8 mouse cellular contexts compared by ENCODE assay signal in genomic region chr10:81135831-81136705, GRCm38 (mm10). TPM values are rescaled to one million over a fixed set of nuclear protein-coding genes. Genes with fewer than 3 reads are reported as not detected.
A peak's percentile ranks its signal among the peaks of the same experiment; 100 is the strongest.
DNase-seq lines count a peak whose midpoint lies in the region; ATAC-seq and TF ChIP-seq lines count a peak whose summit lies in the region.

No protein-coding gene starts in this region.

- H3K9me3 ChIP-seq in forebrain, embryonic 10.5 days, result no peaks in the 10 kb centered on the region
- H3K9me3 ChIP-seq in heart, embryonic 14.5 days (ENCODE audit: control insufficient read depth, low read length), result no peaks in the 10 kb centered on the region
- H3K9me3 ChIP-seq in neural tube, embryonic 14.5 days (ENCODE audit: control insufficient read depth, low read length), result no peaks in the 10 kb centered on the region
- no peaks in the 10 kb centered on the region for H3K9me3 ChIP-seq in stomach, postnatal 0 days (ENCODE audit: control insufficient read depth, low read length)

- H3K27me3 ChIP-seq in forebrain, embryonic 10.5 days (ENCODE audit: poor library complexity, severe bottlenecking), result peaks cover 40% of the 10 kb centered on the region
- H3K27me3 ChIP-seq in heart, embryonic 14.5 days (ENCODE audit: control insufficient read depth, insufficient read depth, low read length), result peaks cover 5% of the 10 kb centered on the region
- H3K27me3 ChIP-seq in neural tube, embryonic 14.5 days (ENCODE audit: control insufficient read depth, insufficient read depth, low read length), result peaks cover 17% of the 10 kb centered on the region
- no peaks in the 10 kb centered on the region for H3K27me3 ChIP-seq in stomach, postnatal 0 days (ENCODE audit: control insufficient read depth, insufficient read depth, low read length)

- WGBS in forebrain, embryonic 10.5 days, result under 1% methylated on average over 86 of the region's 86 CpGs
- WGBS in heart, embryonic 14.5 days, result under 1% methylated on average over 60 of the region's 86 CpGs
- WGBS in neural tube, embryonic 14.5 days, result under 1% methylated on average over 85 of the region's 86 CpGs
- 2% methylated on average over 54 of the region's 86 CpGs for WGBS in stomach, postnatal 0 days

- peaks cover 4% of the 10 kb centered on the region; the same call in 1 of the 2 replicates for H3K36me3 ChIP-seq in forebrain, embryonic 10.5 days (replicated peaks)
- no peaks in the 10 kb centered on the region for H3K36me3 ChIP-seq in heart, embryonic 14.5 days (ENCODE audit: control insufficient read depth, insufficient read depth, low read length)
- no peaks in the 10 kb centered on the region for H3K36me3 ChIP-seq in neural tube, embryonic 14.5 days (ENCODE audit: control insufficient read depth, insufficient read depth, low read length)
- H3K36me3 ChIP-seq in stomach, postnatal 0 days (ENCODE audit: control insufficient read depth, insufficient read depth, low read length), result no peaks in the 10 kb centered on the region

- peak overlapping the region; percentile 99 for H3K4me2 ChIP-seq in heart, embryonic 14.5 days (ENCODE audit: low read length)
- peak overlapping the region; percentile 99 for H3K4me2 ChIP-seq in neural tube, embryonic 14.5 days (ENCODE audit: low read depth, low read length)
- H3K4me2 ChIP-seq in stomach, postnatal 0 days (replicated peaks; ENCODE audit: low read depth), result peak overlapping the region; percentile 97

- no peak for TF ChIP-seq EP300 in stomach, postnatal 0 days (optimal IDR thresholded peaks at IDR 0.05)

- peak overlapping the region; percentile 83 for H3K27ac ChIP-seq in brown adipose tissue, adult 24 weeks (replicated peaks; ENCODE audit: low read depth, low read length)
- H3K27ac ChIP-seq in forebrain, embryonic 10.5 days, result peak overlapping the region; percentile 97
- H3K27ac ChIP-seq in heart, embryonic 14.5 days (replicated peaks in 1 of 2; ENCODE audit: control insufficient read depth in 1 of 2, insufficient read depth in 1 of 2, low read depth in 2 of 2, low read length in 2 of 2), result peak overlapping the region; percentile 98 to 99
- peak overlapping the region; percentile 97 for H3K27ac ChIP-seq in neural tube, embryonic 14.5 days (ENCODE audit: low read depth, low read length)
- peak overlapping the region; percentile 99 for H3K27ac ChIP-seq in stomach, postnatal 0 days (replicated peaks)

- peak; percentile 81 for DNase-seq in CD4-positive helper T cell, adult 2 months (ENCODE audit: low read depth, low spot score)
- peak; percentile 68 for DNase-seq in forebrain, embryonic 10.5 days (ENCODE audit: extremely low spot score, low spot score)
- peak; percentile 88 for DNase-seq in kidney, postnatal 14 days
- peak; percentile 85 to 89 for DNase-seq in lung, adult 18-20 months
- peak; percentile 91 for DNase-seq in stomach, postnatal 0 days (ENCODE audit: low spot score)

- H3K9ac ChIP-seq in heart, embryonic 14.5 days (ENCODE audit: low read length), result peak overlapping the region; percentile 99
- peak overlapping the region; percentile 92 for H3K9ac ChIP-seq in neural tube, embryonic 14.5 days (replicated peaks; ENCODE audit: low read depth, low read length)
- peak overlapping the region; percentile 98 for H3K9ac ChIP-seq in stomach, postnatal 0 days (ENCODE audit: low read length)

- peak; percentile 21 for TF ChIP-seq CTCF in stomach, postnatal 0 days (IDR thresholded peaks at IDR 0.05; ENCODE audit: low read depth)

- H3K4me1 ChIP-seq in brown adipose tissue, adult 24 weeks (ENCODE audit: control insufficient read depth, insufficient read depth, insufficient read length, low read length), result peaks cover 19% of the 10 kb centered on the region
- peaks cover 57% of the 10 kb centered on the region for H3K4me1 ChIP-seq in forebrain, embryonic 10.5 days
- peaks cover 26 to 39% of the 10 kb centered on the region in 2 experiments for H3K4me1 ChIP-seq in heart, embryonic 14.5 days (ENCODE audit: control insufficient read depth in 2 of 2, insufficient read depth in 2 of 2, low read length in 2 of 2)
- H3K4me1 ChIP-seq in neural tube, embryonic 14.5 days (ENCODE audit: control insufficient read depth, insufficient read depth, low read length), result peaks cover 38% of the 10 kb centered on the region
- peaks cover 10% of the 10 kb centered on the region for H3K4me1 ChIP-seq in stomach, postnatal 0 days (replicated peaks; ENCODE audit: control insufficient read depth, insufficient read depth)

- ATAC-seq in heart, embryonic 14.5 days (ENCODE audit: insufficient number of reproducible peaks, insufficient read depth, low FRiP score, low read depth), result peak; percentile 20
- peak; percentile 29; the same call in 1 of the 2 replicates for ATAC-seq in neural tube, embryonic 14.5 days (ENCODE audit: low read depth)
- ATAC-seq in stomach, postnatal 0 days (ENCODE audit: low FRiP score, low TSS enrichment), result peak; percentile 58

- peak overlapping the region; percentile 96 for H3K4me3 ChIP-seq in brown adipose tissue, adult 24 weeks (ENCODE audit: insufficient read depth, low read depth, low read length)
- H3K4me3 ChIP-seq in forebrain, embryonic 10.5 days, result peak overlapping the region; percentile 91
- peak overlapping the region; percentile 94 to 97 for H3K4me3 ChIP-seq in heart, embryonic 14.5 days (ENCODE audit: control insufficient read depth in 1 of 2, insufficient read depth in 1 of 2, low read depth in 1 of 2, low read length in 2 of 2)
- peak overlapping the region; percentile 85 for H3K4me3 ChIP-seq in neural tube, embryonic 14.5 days (ENCODE audit: low read depth, low read length)
- peak overlapping the region; percentile 98 for H3K4me3 ChIP-seq in stomach, postnatal 0 days (ENCODE audit: low read depth, low read length)

RNA-seq across cellular contexts. Expression of gene Zbtb7a, which starts 1.0 kb away (rescaled TPM):
- polyA plus RNA-seq in brown adipose tissue, adult 24 weeks (2012; ENCODE audit: insufficient read depth, insufficient read length, missing spikeins), result 28.4 and 29.6 TPM in 2 replicates
- 6.8 and 7.5 TPM in 2 replicates for polyA plus RNA-seq in forebrain, embryonic 10.5 days (2016; fragmentation: Nextera tagmentation; extraction: Ambion mirVana)
- polyA plus RNA-seq in heart, embryonic 14.5 days (2014; fragmentation: Nextera tagmentation; extraction: Ambion mirVana), result 16.8 and 18.8 TPM in 2 replicates
- 11.0 and 12.6 TPM in 2 replicates for polyA plus RNA-seq in neural tube, embryonic 14.5 days (2014; fragmentation: Nextera tagmentation; extraction: Ambion mirVana)
- polyA plus RNA-seq in stomach, postnatal 0 days (2015; fragmentation: Nextera tagmentation; extraction: Ambion mirVana), result 87.5 and 94.1 TPM in 2 replicates

RNA-seq across cellular contexts. Expression of gene Map2k2, which starts 30.4 kb away (rescaled TPM):
- 64.4 and 88.3 TPM in 2 replicates for polyA plus RNA-seq in brown adipose tissue, adult 24 weeks (2012; ENCODE audit: insufficient read depth, insufficient read length, missing spikeins)
- polyA plus RNA-seq in forebrain, embryonic 10.5 days (2016; fragmentation: Nextera tagmentation; extraction: Ambion mirVana), result 186 and 206 TPM in 2 replicates
- polyA plus RNA-seq in heart, embryonic 14.5 days (2014; fragmentation: Nextera tagmentation; extraction: Ambion mirVana), result 147 and 159 TPM in 2 replicates
- polyA plus RNA-seq in neural tube, embryonic 14.5 days (2014; fragmentation: Nextera tagmentation; extraction: Ambion mirVana), result 219 and 228 TPM in 2 replicates
- 135 and 142 TPM in 2 replicates for polyA plus RNA-seq in stomach, postnatal 0 days (2015; fragmentation: Nextera tagmentation; extraction: Ambion mirVana)

RNA-seq across cellular contexts. Expression of gene Pias4, which starts 31.7 kb away (rescaled TPM):
- polyA plus RNA-seq in brown adipose tissue, adult 24 weeks (2012; ENCODE audit: insufficient read depth, insufficient read length, missing spikeins), result 10.3 and 13.4 TPM in 2 replicates
- polyA plus RNA-seq in forebrain, embryonic 10.5 days (2016; fragmentation: Nextera tagmentation; extraction: Ambion mirVana), result 56.2 and 58.7 TPM in 2 replicates
- polyA plus RNA-seq in heart, embryonic 14.5 days (2014; fragmentation: Nextera tagmentation; extraction: Ambion mirVana), result 33.5 and 34.0 TPM in 2 replicates
- 48.4 and 51.4 TPM in 2 replicates for polyA plus RNA-seq in neural tube, embryonic 14.5 days (2014; fragmentation: Nextera tagmentation; extraction: Ambion mirVana)
- 18.7 and 20.9 TPM in 2 replicates for polyA plus RNA-seq in stomach, postnatal 0 days (2015; fragmentation: Nextera tagmentation; extraction: Ambion mirVana)

RNA-seq across cellular contexts. Expression of gene Creb3l3, which starts 37.4 kb away (rescaled TPM):
- polyA plus RNA-seq in brown adipose tissue, adult 24 weeks (2012; ENCODE audit: insufficient read depth, insufficient read length, missing spikeins), result not detected in 2 replicates
- polyA plus RNA-seq in forebrain, embryonic 10.5 days (2016; fragmentation: Nextera tagmentation; extraction: Ambion mirVana), result 0.14 and 0.22 TPM in 2 replicates
- polyA plus RNA-seq in heart, embryonic 14.5 days (2014; fragmentation: Nextera tagmentation; extraction: Ambion mirVana), result 0.27 and 0.46 TPM in 2 replicates
- 0.15 and 0.61 TPM in 2 replicates for polyA plus RNA-seq in neural tube, embryonic 14.5 days (2014; fragmentation: Nextera tagmentation; extraction: Ambion mirVana)
- polyA plus RNA-seq in stomach, postnatal 0 days (2015; fragmentation: Nextera tagmentation; extraction: Ambion mirVana), result 9.3 and 10.4 TPM in 2 replicates

RNA-seq across cellular contexts. Expression of gene Eef2, which starts 40.4 kb away (rescaled TPM):
- 538 and 581 TPM in 2 replicates for polyA plus RNA-seq in brown adipose tissue, adult 24 weeks (2012; ENCODE audit: insufficient read depth, insufficient read length, missing spikeins)
- 596 and 599 TPM in 2 replicates for polyA plus RNA-seq in forebrain, embryonic 10.5 days (2016; fragmentation: Nextera tagmentation; extraction: Ambion mirVana)
- polyA plus RNA-seq in heart, embryonic 14.5 days (2014; fragmentation: Nextera tagmentation; extraction: Ambion mirVana), result 331 and 337 TPM in 2 replicates
- 373 and 452 TPM in 2 replicates for polyA plus RNA-seq in neural tube, embryonic 14.5 days (2014; fragmentation: Nextera tagmentation; extraction: Ambion mirVana)
- polyA plus RNA-seq in stomach, postnatal 0 days (2015; fragmentation: Nextera tagmentation; extraction: Ambion mirVana), result 337 and 380 TPM in 2 replicates

Comparison
In these comparisons a context has a peak if more than half of its experiments do, and no peak if none do; other contexts are left out.
1. Peak in every context shown above with its lines: DNase-seq, ATAC-seq, H3K4me3 ChIP-seq and H3K27ac ChIP-seq.